Mouse (Mus musculus) embryo, embryonic 10 days (tissue): Measurements from ENCODE around the gene Cdc14a.
A peak's percentile ranks its signal among the peaks of the same experiment; 100 is the strongest.
"Not testable (repeated sequence)": the region's sequence is repeated elsewhere in the genome, so short reads cannot be mapped to it uniquely, and the experiment has no call there.

Experiments used
- DNase-seq: peaks from one replicate; pipeline ENCODE4 v3.0.0-alpha.2; 2015; ENCODE audit warnings: low spot score

Cdc14a gene

GRCm38 (mm10) chr3:116373196-116373595, 50.6 kb downstream of the Cdc14a start:
- DNase-seq, result no peak

DNA sequence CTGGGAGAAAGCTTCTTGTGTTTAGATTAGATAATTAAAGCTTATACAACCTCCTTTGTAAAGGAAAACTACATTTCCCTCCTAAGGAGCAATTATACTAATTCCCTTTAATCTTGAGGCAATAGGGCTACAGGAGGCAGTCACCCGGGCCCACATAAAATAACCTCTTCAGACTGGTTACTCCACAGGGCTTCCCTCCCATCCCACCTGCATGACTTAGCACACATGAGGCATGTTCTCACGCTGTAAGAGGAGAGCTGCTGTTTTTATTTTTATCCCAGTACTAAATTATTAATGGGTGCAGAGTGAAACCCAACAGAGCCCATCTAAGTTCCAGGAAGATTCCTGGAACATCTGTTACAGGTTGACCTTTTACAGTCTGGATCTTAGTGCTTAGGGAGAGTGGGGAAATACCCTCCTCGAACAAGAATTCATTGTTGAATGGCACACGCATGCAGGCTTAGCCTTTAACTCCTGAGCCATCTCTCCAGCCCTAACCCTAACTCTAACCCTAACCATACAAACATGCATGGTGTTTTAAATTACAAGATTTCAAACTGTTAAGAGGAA, 54.9 kb downstream of the Cdc14a start:
- DNase-seq, result no peak

DNA sequence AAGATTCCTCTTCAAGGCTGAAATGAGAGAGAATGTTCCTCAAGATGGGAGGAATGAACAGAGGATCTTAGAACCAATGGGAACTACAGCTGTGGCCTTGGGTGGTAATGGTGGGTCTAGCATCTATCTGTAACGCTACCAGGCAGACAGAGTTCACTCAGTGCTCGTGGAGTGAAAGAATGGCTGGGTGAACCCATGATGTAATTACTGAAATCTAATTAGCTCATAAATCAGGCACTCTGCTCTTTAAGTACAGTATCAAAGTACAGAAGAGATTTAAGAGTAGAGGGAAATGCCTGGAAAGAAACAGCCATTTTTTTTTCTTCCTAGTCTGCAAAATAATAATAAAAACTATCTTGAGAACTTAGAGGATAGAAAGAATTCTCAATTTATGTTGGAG, 57.7 kb downstream of the Cdc14a start:
- no peak for DNase-seq

DNA sequence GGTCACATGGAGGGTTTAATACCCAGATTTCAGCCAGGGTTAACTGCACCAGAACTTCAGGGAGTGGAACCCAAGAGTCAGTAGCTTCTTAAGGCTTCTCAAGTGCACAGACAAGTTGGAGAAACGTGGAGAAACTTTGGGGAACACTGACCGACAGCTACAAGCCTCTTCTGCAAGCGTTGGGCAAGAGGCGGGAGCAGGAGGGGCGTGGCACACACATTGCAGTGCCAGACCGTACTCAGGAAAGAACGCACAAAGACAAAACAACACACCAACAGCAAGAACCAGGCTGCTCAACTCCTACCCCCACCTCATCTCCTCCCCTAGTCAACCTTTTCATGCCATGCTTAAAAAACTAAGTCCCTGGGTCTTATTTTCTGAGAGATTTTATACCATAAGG, 61.9 kb downstream of the Cdc14a start:
- DNase-seq, result no peak

DNA sequence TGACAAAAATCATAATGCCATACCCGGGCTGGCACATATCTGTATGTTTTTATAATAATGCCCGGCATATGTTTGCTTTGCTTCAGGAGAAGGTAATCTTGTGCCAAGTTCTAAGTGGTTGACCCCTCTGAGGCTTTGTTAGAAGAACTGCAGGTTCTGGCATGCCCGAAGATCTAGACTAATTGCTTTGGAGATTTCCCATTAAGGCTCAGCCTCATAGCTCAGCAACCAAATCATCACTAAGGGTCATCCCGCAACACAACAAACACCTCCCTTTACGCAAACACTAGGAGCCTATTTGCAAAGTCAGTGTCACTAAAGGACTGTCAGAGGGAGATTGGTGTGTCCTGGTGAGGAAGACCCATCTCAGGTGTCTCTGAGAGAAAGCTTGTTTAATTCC, 62.7 kb downstream of the Cdc14a start:
- no peak for DNase-seq

GRCm38 (mm10) chr3:116357866-116358265, 66.0 kb downstream of the Cdc14a start:
- no peak for DNase-seq

DNA sequence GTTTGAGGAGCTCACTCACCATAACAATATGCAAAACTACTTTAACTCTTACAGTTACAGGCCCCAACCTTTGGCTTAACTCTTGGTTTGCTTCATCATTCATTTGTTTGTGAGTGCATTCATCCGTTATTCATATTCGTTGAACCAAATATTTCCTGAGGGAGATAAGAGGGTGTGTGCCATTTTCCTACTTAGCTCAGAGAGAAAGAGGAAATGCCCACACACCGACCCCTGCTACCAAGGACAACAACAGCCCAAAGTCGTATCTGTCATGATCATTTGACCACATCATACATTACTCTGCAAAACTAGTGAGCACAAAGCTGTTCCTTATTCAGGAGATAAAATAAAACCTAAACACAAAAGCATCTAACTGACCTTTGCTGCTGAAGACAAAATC, 66.7 kb downstream of the Cdc14a start:
- no peak for DNase-seq

GRCm38 (mm10) chr3:116355026-116355788, 68.6 kb downstream of the Cdc14a start:
- no peak for DNase-seq

DNA sequence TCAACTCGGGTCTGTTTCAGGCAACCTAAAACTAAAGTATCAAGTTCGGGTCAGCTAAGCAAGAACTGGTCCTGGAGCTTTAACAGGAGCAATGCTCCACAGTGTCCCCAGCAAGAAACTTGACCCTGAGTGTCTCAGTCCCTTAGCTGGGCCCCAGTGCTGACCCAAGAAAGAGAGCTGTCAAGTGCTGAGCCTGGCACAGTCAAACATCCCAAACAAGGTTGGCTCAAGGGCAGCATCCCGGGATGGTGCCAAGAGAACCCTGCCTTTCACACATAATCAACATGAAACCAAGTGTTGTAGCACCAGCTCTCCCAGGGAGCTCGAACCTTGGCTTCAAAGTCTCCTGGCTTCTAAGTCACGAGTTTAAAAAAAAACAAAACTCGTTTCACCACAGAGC, 71.3 kb downstream of the Cdc14a start:
- DNase-seq, result no peak

- DNase-seq, result no peak
Observed at GRCm38 (mm10) chr3:116350389-116350967, 73.4 kb downstream of the Cdc14a start.

GRCm38 (mm10) chr3:116347571-116347970, 76.3 kb downstream of the Cdc14a start:
- DNase-seq, result not testable (repeated sequence)

GRCm38 (mm10) chr3:116345245-116345644, 78.6 kb downstream of the Cdc14a start:
- no peak for DNase-seq

DNA sequence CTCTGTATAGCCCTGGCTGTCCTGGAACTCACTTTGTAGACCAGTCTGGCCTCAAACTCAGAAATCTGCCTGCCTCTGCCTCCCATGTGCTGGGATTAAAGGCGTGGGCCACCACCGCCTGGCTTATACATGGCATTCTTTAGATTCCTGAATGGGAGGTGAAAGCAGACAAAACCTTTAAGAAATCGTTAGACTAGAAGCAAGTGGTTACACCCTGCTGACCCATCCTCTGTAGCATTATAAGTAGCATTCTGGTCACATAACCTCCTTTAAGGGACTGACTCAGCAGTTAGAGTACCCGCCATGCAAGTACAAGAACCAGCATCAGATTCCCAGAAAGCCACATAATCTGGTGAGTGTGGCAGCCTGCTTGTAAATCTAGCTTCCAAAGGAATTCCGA, 81.6 kb downstream of the Cdc14a start:
- no peak for DNase-seq

DNA sequence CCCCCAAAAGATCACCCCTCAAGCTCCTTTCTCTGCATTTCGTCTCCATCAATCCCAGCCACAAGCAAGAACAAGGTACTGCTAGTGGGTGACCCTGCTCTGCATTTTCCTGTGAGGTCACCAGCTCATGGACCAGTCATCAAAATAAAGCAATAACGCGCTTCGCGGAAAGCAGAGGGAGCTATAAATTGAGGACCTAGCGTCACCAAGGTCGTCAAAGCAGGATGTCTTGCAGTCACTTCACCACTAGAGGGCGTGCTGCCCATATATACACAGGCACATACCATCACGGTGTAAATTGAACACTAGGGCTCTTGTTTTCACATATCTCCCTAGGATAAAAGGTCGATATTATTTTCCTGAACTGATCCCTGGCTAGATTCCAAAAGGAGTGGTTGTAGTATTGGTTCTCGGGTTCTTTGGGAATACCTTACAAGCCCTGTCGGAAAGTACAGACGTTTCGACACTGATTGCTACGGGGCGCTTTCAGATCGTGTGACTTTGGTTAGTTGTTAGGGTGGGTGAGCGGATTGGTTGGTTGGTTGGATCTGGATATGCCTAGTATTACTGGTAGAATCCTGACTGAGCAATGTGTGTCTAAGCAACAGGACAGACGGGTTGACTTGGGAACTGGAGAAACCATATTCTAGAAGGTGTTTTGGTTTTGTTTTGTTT, 82.7 kb downstream of the Cdc14a start:
- DNase-seq, result peak; percentile 90

- DNase-seq, result no peak
Observed at GRCm38 (mm10) chr3:116340281-116340680, 83.6 kb downstream of the Cdc14a start.

GRCm38 (mm10) chr3:116338616-116339015, 85.2 kb downstream of the Cdc14a start:
- no peak for DNase-seq

DNA sequence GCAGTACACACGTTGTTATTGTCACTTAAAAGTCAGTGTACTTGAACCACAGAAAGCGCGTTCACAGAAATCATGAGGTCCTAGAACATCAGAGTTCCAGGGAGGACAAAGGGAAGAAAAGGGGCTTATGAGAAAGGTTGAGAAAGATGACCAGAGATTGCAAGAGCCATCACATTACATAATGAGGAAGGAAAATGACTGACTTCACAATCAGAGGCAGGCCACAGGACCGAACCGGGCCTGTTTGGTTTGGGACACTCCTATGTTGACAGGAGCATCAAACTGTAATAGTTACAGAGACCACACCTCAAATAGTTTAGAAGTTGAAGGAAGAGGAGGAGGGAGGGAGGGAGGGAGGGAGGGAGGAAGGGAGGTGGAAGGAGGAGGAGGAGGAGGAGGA, 86.0 kb downstream of the Cdc14a start:
- DNase-seq, result no peak

DNA sequence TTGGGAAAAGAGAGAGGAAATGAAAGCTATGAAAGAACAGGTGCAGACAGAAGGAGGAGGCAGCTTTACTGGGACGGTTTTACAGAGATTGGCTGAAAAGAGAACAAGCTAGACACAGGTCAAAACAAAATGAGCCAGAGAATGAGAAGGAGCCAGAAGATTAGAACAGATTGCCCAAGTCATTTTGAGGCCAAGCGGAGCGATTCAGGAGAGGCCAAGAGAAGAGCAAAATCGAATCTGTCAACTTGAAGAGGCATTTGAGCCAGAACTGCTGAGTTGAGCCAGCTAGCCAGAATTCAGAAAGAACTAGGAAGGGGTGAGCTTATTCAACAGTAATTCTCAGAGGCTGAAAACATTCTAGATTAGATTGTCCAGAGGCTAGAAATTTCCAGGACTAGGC, 88.8 kb downstream of the Cdc14a start:
- no peak for DNase-seq

DNA sequence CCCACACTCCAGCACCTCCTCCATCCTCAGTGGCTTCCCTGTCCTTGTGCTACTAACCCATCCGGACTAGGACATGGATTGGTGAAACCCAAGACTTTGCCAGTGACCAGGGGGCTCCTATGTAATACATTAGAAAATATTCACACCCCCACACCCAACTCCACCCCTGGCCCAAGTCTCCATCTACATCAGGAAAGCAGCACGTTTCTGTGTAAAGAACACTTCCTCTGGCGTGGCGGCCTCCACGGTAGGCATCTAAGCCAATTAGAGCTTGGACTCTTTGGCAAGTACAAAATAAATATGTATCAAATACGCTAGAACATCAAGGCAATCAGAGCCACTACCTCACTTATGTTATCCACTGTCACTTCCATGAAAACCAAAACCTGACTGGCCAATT, 90.1 kb downstream of the Cdc14a start:
- no peak for DNase-seq

DNA sequence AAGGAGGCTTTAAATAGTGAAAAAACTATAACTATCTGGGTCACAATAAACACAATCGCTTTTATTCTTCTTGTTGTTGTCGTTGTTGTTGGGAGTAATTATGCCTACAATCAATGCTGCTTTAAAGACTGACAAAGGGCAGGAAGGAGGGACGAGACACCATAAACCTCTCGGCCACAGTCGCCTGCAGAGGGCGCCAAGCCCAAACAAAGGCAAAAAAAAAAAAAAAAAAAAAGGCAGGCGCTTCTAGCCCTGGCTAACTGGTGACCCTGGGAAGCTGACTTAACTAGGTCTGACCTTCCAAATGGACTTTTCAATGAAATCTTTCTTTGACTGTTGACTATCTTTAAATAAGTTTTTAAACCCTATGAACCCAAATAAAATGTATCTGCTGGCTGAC, 90.6 kb downstream of the Cdc14a start:
- peak; percentile 46 for DNase-seq

- DNase-seq, result peak; percentile 79
Observed at GRCm38 (mm10) chr3:116331811-116332464, 91.9 kb downstream of the Cdc14a start.

DNA sequence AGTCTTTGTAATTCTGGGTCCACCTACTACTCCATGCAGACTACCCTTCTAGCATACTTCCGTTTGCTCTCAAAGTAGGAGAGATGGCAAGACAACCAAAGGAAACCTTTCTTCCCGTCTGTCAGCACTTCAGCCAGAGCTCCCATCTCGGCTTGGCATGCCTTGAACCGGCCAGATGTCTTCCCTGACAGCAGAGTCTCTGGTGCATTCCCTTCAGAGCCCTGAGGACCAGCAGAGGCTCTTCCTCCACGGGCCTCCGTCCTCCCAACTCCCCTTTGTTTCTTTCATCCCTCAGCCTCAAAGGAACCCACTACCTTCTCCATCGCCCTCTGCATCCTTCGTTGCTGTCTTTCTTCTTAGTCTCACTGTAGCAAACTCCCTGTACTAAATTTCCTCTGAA, 93.9 kb downstream of the Cdc14a start:
- DNase-seq, result no peak
